Mouse (Mus musculus) gastrocnemius, postnatal 36 days (tissue): Measurements from ENCODE around the gene Hist1h2bl. TPM values are rescaled to one million over a fixed set of nuclear protein-coding genes. Genes with fewer than 3 reads are reported as not detected.

Experiments used
- DNase-seq, 2 experiments: peaks; one replicate each; pipeline ENCODE4 v3.0.0; 2022
- intact Hi-C: fragments of 180-260 bp; cut with DNase I; formaldehyde crosslinking; loops from one replicate; pipeline ENCODE4 v1.15.1; 2025
- microRNA-seq, 2 experiments: library from miRNA; unstranded; fragments of <30 nt; microRNA quantifications; one replicate each; pipeline ENCODE4 v1.2.0; 2021
- total RNA-seq, 2 experiments: library from RNA; stranded (reverse); gene quantifications; 2 replicates each; pipeline ENCODE4 v1.2.3; 2021

The Hist1h2bl gene
- total RNA-seq, 2 experiments from 2014 or later, result 10.7 to 18.2 TPM

DNA sequence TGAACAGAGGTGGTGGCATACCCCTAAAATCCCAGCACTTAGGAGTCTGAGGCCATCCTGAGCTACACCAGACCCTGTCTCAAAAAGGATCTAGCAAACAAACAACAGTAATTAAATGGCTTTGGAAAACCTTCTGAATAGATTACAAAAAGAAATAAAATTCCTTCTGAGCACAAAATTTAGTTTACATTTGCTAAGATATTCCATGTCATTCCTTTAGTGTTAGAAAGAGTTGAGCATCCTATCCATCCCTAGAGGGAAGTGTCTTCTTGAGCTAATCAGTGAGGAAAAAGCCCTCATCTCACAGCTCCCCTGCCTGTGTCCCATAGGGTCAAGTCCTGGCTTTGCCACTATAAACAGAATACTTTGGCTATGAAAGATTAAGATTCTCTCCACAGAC is 18.1 kb downstream of the Hist1h2bl start, which contains the start of gene Olfr1359:
Gene Olfr1359, plus strand, starts transcription at position 301 of the 400 bp plus-strand sequence.
- intact Hi-C loops, result no loop called here
- no peak for DNase-seq

DNA sequence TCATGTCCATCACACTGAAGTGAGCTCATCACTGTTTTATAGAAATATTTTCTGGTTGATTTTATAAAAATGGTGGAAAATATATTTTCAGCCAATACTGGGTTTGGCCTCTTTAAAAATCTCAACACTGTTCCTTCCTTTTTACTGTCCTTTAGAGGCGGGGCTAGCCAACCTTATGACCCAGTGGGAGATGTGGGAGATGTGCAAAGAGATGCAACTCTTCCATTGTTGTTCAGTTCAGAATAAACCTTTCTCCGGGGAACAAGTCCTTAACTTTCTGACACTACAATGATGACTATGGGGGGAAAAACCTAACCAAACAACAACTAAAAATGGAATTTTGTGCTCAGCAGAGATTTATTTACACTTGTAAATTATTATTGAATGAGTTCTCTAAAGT is 38.6 kb downstream of the Hist1h2bl start, which contains the start of gene Olfr1360:
Gene Olfr1360, minus strand, starts transcription at position 101 of the 400 bp plus-strand sequence.
- no peak for DNase-seq
- intact Hi-C loops, result no loop called here

Small RNAs within 50 kb of the gene (microRNA-seq; reads per million reads assigned to microRNA genes)
- 0 reads per million in 2 experiments for gene Gm44357
- gene Gm44367, result 0 reads per million in 2 experiments
- gene Gm44454, result 0 reads per million in 2 experiments

Other genes with a start within 250 kb of the Hist1h2bl start
- gene Nkapl, start 247.6 kb downstream of the Hist1h2bl start, total RNA-seq, result under 1 TPM in 1 of 2 experiments, not detected in 1; 0.17 TPM
- gene Zkscan4, start 237.2 kb downstream of the Hist1h2bl start, total RNA-seq, result under 1 TPM; 0.25 to 0.43 TPM
- gene Gm10065, start 236.7 kb downstream of the Hist1h2bl start, total RNA-seq, result not detected
- gene AK157302, start 220.9 kb downstream of the Hist1h2bl start, total RNA-seq, result 10 to 100 TPM; 21.6 to 22.8 TPM
- 100 to 1,000 TPM; 119 to 122 TPM for gene Gm11273, start 214.7 kb downstream of the Hist1h2bl start, total RNA-seq
- gene Zkscan8, start 185.0 kb downstream of the Hist1h2bl start, total RNA-seq, result 1 to 10 TPM; 4.0 to 6.2 TPM
- gene Olfr1366, start 173.3 kb downstream of the Hist1h2bl start, total RNA-seq, result not detected
- gene Olfr1535, start 156.2 kb downstream of the Hist1h2bl start, total RNA-seq, result not detected
- gene Olfr1364, start 134.4 kb downstream of the Hist1h2bl start, total RNA-seq, result not detected
- gene Olfr1362, start 102.1 kb downstream of the Hist1h2bl start, total RNA-seq, result not detected
- gene Olfr11, start 73.6 kb downstream of the Hist1h2bl start, total RNA-seq, result not detected
- not detected for gene Olfr1361, start 52.8 kb downstream of the Hist1h2bl start, total RNA-seq
- gene Olfr1360, start 38.7 kb downstream of the Hist1h2bl start, total RNA-seq, result not detected
- not detected for gene Olfr1359, start 18.0 kb downstream of the Hist1h2bl start, total RNA-seq
- 1 to 10 TPM; 3.3 to 8.8 TPM for gene Hist1h2ai, start 279 bp upstream of the Hist1h2bl start, total RNA-seq
- 10 to 100 TPM; 12.6 to 15.0 TPM for gene Hist1h3h, start 1.5 kb upstream of the Hist1h2bl start, total RNA-seq
- 1 to 10 TPM; 2.0 to 3.5 TPM for gene Hist1h2bm, start 5.9 kb upstream of the Hist1h2bl start, total RNA-seq
- 1 to 10 TPM; 2.0 to 3.2 TPM for gene Hist1h4j, start 18.9 kb upstream of the Hist1h2bl start, total RNA-seq
- gene Hist1h4k, start 34.4 kb upstream of the Hist1h2bl start, total RNA-seq, result 10 to 100 TPM; 27.0 to 38.7 TPM
- 1 to 10 TPM; 2.1 to 4.8 TPM for gene Hist1h2ak, start 37.7 kb upstream of the Hist1h2bl start, total RNA-seq
- gene Hist1h2bn, start 38.0 kb upstream of the Hist1h2bl start, total RNA-seq, result 1 to 10 TPM; 6.9 to 9.3 TPM
- gene Hist1h1b, start 64.5 kb upstream of the Hist1h2bl start, total RNA-seq, result 1 to 10 TPM; 4.7 to 6.6 TPM
- gene Hist1h3i, start 67.2 kb upstream of the Hist1h2bl start, total RNA-seq, result 10 to 100 TPM; 11.9 to 24.7 TPM
- gene Hist1h2an, start 71.1 kb upstream of the Hist1h2bl start, total RNA-seq, result 1 to 10 TPM; 1.0 to 2.0 TPM
- gene Hist1h2bp, start 71.3 kb upstream of the Hist1h2bl start, total RNA-seq, result 1 to 10 TPM; 3.8 to 6.5 TPM
- gene Hist1h2bq, start 94.1 kb upstream of the Hist1h2bl start, total RNA-seq, result 10 to 100 TPM; 18.8 to 22.7 TPM
- gene Hist1h2ao, start 94.3 kb upstream of the Hist1h2bl start, total RNA-seq, result 1 to 10 TPM in 1 of 2 experiments, under 1 TPM in 1; 0.81 to 6.5 TPM
- 10 to 100 TPM; 61.4 to 75.8 TPM for gene Hist1h4m, start 95.6 kb upstream of the Hist1h2bl start, total RNA-seq
- gene Hist1h4n, start 116.1 kb upstream of the Hist1h2bl start, total RNA-seq, result not detected
- gene Hist1h2ap, start 117.4 kb upstream of the Hist1h2bl start, total RNA-seq, result 10 to 100 TPM; 11.5 to 14.3 TPM
- gene Hist1h2br, start 117.6 kb upstream of the Hist1h2bl start, total RNA-seq, result 10 to 100 TPM; 19.2 to 22.2 TPM
- under 1 TPM; 0.26 to 0.30 TPM for gene Zfp184, start 229.0 kb upstream of the Hist1h2bl start, total RNA-seq